Mouse (Mus musculus): ENCODE measurements at regions not wholly inside any gene's neighbourhood (a gene's known extent, or its start where the extent isn't known, plus 50 kb on each side); places are given as distances from the start of the nearest gene placed in this dataset.

- H3K4me2 ChIP-seq (ENCODE audit: low read length): no peak overlapping the region
- H3K27ac ChIP-seq (ENCODE audit: low read length): no peak overlapping the region
- 69% methylated on average over 4 of the region's 4 CpGs for WGBS
Measured at GRCm38 (mm10) chr16:54770871-54771270, 526.9 kb downstream of the Zpld1 start.

GRCm38 (mm10) chr16:54744188-54744587 is 553.6 kb downstream of the Zpld1 start:
- no peaks in the 10 kb centered on the region for H3K4me1 ChIP-seq (replicated peaks; ENCODE audit: control insufficient read depth, insufficient read depth, low read length)
- H3K9me3 ChIP-seq (ENCODE audit: control insufficient read depth, low read length): no peaks in the 10 kb centered on the region
- no peaks in the 10 kb centered on the region for H3K27me3 ChIP-seq (replicated peaks; ENCODE audit: control insufficient read depth, insufficient read depth, low read length)
- WGBS: 59% methylated on average over 1 of the region's 1 CpGs
- H3K4me2 ChIP-seq (ENCODE audit: low read length): no peak overlapping the region
- peak; percentile 76 for ATAC-seq
- no peak overlapping the region for H3K4me3 ChIP-seq (replicated peaks; ENCODE audit: low read length)
- no peak overlapping the region for H3K27ac ChIP-seq (ENCODE audit: low read length)
- no peak overlapping the region for H3K9ac ChIP-seq (replicated peaks; ENCODE audit: low read depth, low read length)
- H3K36me3 ChIP-seq (ENCODE audit: control insufficient read depth, insufficient read depth): no peaks in the 10 kb centered on the region

More at GRCm38 (mm10) chr16:54770871-54771270, 526.9 kb downstream of the Zpld1 start:
- H3K4me1 ChIP-seq (replicated peaks; ENCODE audit: control insufficient read depth, insufficient read depth, low read length): no peaks in the 10 kb centered on the region
- no peaks in the 10 kb centered on the region for H3K27me3 ChIP-seq (replicated peaks; ENCODE audit: control insufficient read depth, insufficient read depth, low read length)
- no peak overlapping the region for H3K4me3 ChIP-seq (replicated peaks; ENCODE audit: low read length)
- no peaks in the 10 kb centered on the region for H3K36me3 ChIP-seq (ENCODE audit: control insufficient read depth, insufficient read depth)
- H3K9ac ChIP-seq (replicated peaks; ENCODE audit: low read depth, low read length): no peak overlapping the region
- H3K9me3 ChIP-seq (ENCODE audit: control insufficient read depth, low read length): no peaks in the 10 kb centered on the region
- no peak for ATAC-seq

- 84% methylated on average over 2 of the region's 2 CpGs for WGBS
- ATAC-seq: no peak
Measured at GRCm38 (mm10) chr16:54733516-54733915, 564.3 kb downstream of the Zpld1 start.

GRCm38 (mm10) chr16:54707880-54708279 is 589.9 kb downstream of the Zpld1 start:
- no peaks in the 10 kb centered on the region for H3K9me3 ChIP-seq (ENCODE audit: control insufficient read depth, low read length)
- H3K27me3 ChIP-seq (replicated peaks; ENCODE audit: control insufficient read depth, insufficient read depth, low read length): no peaks in the 10 kb centered on the region
- no peak overlapping the region for H3K4me2 ChIP-seq (ENCODE audit: low read length)
- no peaks in the 10 kb centered on the region for H3K36me3 ChIP-seq (ENCODE audit: control insufficient read depth, insufficient read depth)
- 79% methylated on average over 3 of the region's 3 CpGs for WGBS
- H3K4me3 ChIP-seq (replicated peaks; ENCODE audit: low read length): no peak overlapping the region
- ATAC-seq: no peak
- H3K27ac ChIP-seq (ENCODE audit: low read length): no peak overlapping the region
- no peak overlapping the region for H3K9ac ChIP-seq (replicated peaks; ENCODE audit: low read depth, low read length)
- no peaks in the 10 kb centered on the region for H3K4me1 ChIP-seq (replicated peaks; ENCODE audit: control insufficient read depth, insufficient read depth, low read length)

More at GRCm38 (mm10) chr16:54733516-54733915, 564.3 kb downstream of the Zpld1 start:
- Histone ChIP-seq H3K4me3 (replicated peaks; ENCODE audit: low read length) (no peak overlapping the region), H3K9ac (replicated peaks; ENCODE audit: low read depth, low read length) (no peak overlapping the region), H3K36me3 (ENCODE audit: control insufficient read depth, insufficient read depth) (no peaks in the 10 kb centered on the region), H3K27me3 (replicated peaks; ENCODE audit: control insufficient read depth, insufficient read depth, low read length) (no peaks in the 10 kb centered on the region), H3K4me2 (ENCODE audit: low read length) (no peak overlapping the region), H3K27ac (ENCODE audit: low read length) (no peak overlapping the region), H3K4me1 (replicated peaks; ENCODE audit: control insufficient read depth, insufficient read depth, low read length) (no peaks in the 10 kb centered on the region), H3K9me3 (ENCODE audit: control insufficient read depth, low read length) (no peaks in the 10 kb centered on the region)

- ATAC-seq: no peak
Measured at GRCm38 (mm10) chr16:54682815-54683214, 615.0 kb downstream of the Zpld1 start.

GRCm38 (mm10) chr16:54648728-54649525 is 648.9 kb downstream of the Zpld1 start:
- no peak overlapping the region for H3K9ac ChIP-seq (replicated peaks; ENCODE audit: low read depth, low read length)
- H3K9me3 ChIP-seq (ENCODE audit: control insufficient read depth, low read length): no peaks in the 10 kb centered on the region
- 0 out of 2 replicates have a peak, but pooled peaks cover 3% of the 10 kb centered on the region for H3K4me1 ChIP-seq (replicated peaks; ENCODE audit: control insufficient read depth, insufficient read depth, low read length)
- peak; percentile 79 for ATAC-seq
- no peaks in the 10 kb centered on the region for H3K36me3 ChIP-seq (ENCODE audit: control insufficient read depth, insufficient read depth)
- H3K4me2 ChIP-seq (ENCODE audit: low read length): no peak overlapping the region
- WGBS: 33% methylated on average over 7 of the region's 7 CpGs
- H3K27me3 ChIP-seq (replicated peaks; ENCODE audit: control insufficient read depth, insufficient read depth, low read length): no peaks in the 10 kb centered on the region
- H3K4me3 ChIP-seq (replicated peaks; ENCODE audit: low read length): no peak overlapping the region
- peak overlapping the region; percentile 37; the same call in 1 of the 2 replicates for H3K27ac ChIP-seq (ENCODE audit: low read length)

More at GRCm38 (mm10) chr16:54682815-54683214, 615.0 kb downstream of the Zpld1 start:
- Histone ChIP-seq H3K36me3 (ENCODE audit: control insufficient read depth, insufficient read depth) (no peaks in the 10 kb centered on the region), H3K4me3 (replicated peaks; ENCODE audit: low read length) (no peak overlapping the region), H3K27me3 (replicated peaks; ENCODE audit: control insufficient read depth, insufficient read depth, low read length) (no peaks in the 10 kb centered on the region), H3K4me1 (replicated peaks; ENCODE audit: control insufficient read depth, insufficient read depth, low read length) (no peaks in the 10 kb centered on the region), H3K9me3 (ENCODE audit: control insufficient read depth, low read length) (peaks cover 3% of the 10 kb centered on the region; the same call in 1 of the 2 replicates), H3K9ac (replicated peaks; ENCODE audit: low read depth, low read length) (no peak overlapping the region), H3K4me2 (ENCODE audit: low read length) (no peak overlapping the region), H3K27ac (ENCODE audit: low read length) (no peak overlapping the region)
- 40% methylated on average over 4 of the region's 4 CpGs for WGBS

- H3K4me2 ChIP-seq (ENCODE audit: low read length): no peak overlapping the region
- no peak overlapping the region for H3K9ac ChIP-seq (replicated peaks; ENCODE audit: low read depth, low read length)
- no peak overlapping the region for H3K27ac ChIP-seq (ENCODE audit: low read length)
- H3K36me3 ChIP-seq (ENCODE audit: control insufficient read depth, insufficient read depth): no peaks in the 10 kb centered on the region
- peak; percentile 52; the same call in 1 of the 2 replicates for ATAC-seq
- no peak overlapping the region for H3K4me3 ChIP-seq (replicated peaks; ENCODE audit: low read length)
- WGBS: 50% methylated on average over 2 of the region's 2 CpGs
- no peaks in the 10 kb centered on the region for H3K9me3 ChIP-seq (ENCODE audit: control insufficient read depth, low read length)
- H3K4me1 ChIP-seq (replicated peaks; ENCODE audit: control insufficient read depth, insufficient read depth, low read length): 0 out of 2 replicates have a peak, but pooled peaks cover 3% of the 10 kb centered on the region
- H3K27me3 ChIP-seq (replicated peaks; ENCODE audit: control insufficient read depth, insufficient read depth, low read length): no peaks in the 10 kb centered on the region
Measured at GRCm38 (mm10) chr16:54647821-54648220, 650.0 kb downstream of the Zpld1 start.

- no peak for ATAC-seq
- no peaks in the 10 kb centered on the region for H3K9me3 ChIP-seq (ENCODE audit: control insufficient read depth, low read length)
Measured at GRCm38 (mm10) chr16:54646252-54646651, 651.5 kb downstream of the Zpld1 start.

GRCm38 (mm10) chr16:54629183-54629582 is 668.6 kb downstream of the Zpld1 start:
- H3K4me3 ChIP-seq (replicated peaks; ENCODE audit: low read length): no peak overlapping the region

More at GRCm38 (mm10) chr16:54646252-54646651, 651.5 kb downstream of the Zpld1 start:
- H3K27me3 ChIP-seq (replicated peaks; ENCODE audit: control insufficient read depth, insufficient read depth, low read length): no peaks in the 10 kb centered on the region
- no peak overlapping the region for H3K4me3 ChIP-seq (replicated peaks; ENCODE audit: low read length)
- 78% methylated on average over 6 of the region's 6 CpGs for WGBS
- no peak overlapping the region for H3K27ac ChIP-seq (ENCODE audit: low read length)
- H3K4me1 ChIP-seq (replicated peaks; ENCODE audit: control insufficient read depth, insufficient read depth, low read length): 0 out of 2 replicates have a peak, but pooled peaks cover 3% of the 10 kb centered on the region
- no peaks in the 10 kb centered on the region for H3K36me3 ChIP-seq (ENCODE audit: control insufficient read depth, insufficient read depth)
- H3K4me2 ChIP-seq (ENCODE audit: low read length): no peak overlapping the region
- H3K9ac ChIP-seq (replicated peaks; ENCODE audit: low read depth, low read length): no peak overlapping the region

More at GRCm38 (mm10) chr16:54629183-54629582, 668.6 kb downstream of the Zpld1 start:
- no peak overlapping the region for H3K27ac ChIP-seq (ENCODE audit: low read length)
- no peaks in the 10 kb centered on the region for H3K27me3 ChIP-seq (replicated peaks; ENCODE audit: control insufficient read depth, insufficient read depth, low read length)
- H3K4me2 ChIP-seq (ENCODE audit: low read length): no peak overlapping the region
- H3K9me3 ChIP-seq (ENCODE audit: control insufficient read depth, low read length): no peaks in the 10 kb centered on the region
- H3K4me1 ChIP-seq (replicated peaks; ENCODE audit: control insufficient read depth, insufficient read depth, low read length): no peaks in the 10 kb centered on the region
- no peak overlapping the region for H3K9ac ChIP-seq (replicated peaks; ENCODE audit: low read depth, low read length)
- no peak for ATAC-seq
- WGBS: 96% methylated on average over 1 of the region's 1 CpGs
- no peaks in the 10 kb centered on the region for H3K36me3 ChIP-seq (ENCODE audit: control insufficient read depth, insufficient read depth)

All from forebrain, embryonic 16.5 days (tissue).